Mouse (Mus musculus) erythroblast, embryonic 14.5 days (primary cell): ENCODE data around the gene Vmn1r23. TPM values are rescaled to one million over a fixed set of nuclear protein-coding genes. Genes with fewer than 3 reads are reported as not detected.
"Not testable (repeated sequence)": the region's sequence is repeated elsewhere in the genome, so short reads cannot be mapped to it uniquely, and the experiment has no call there.

ENCODE experiments used
- H3K27me3 ChIP-seq: 2 replicates; pipeline ENCODE4 v1.6.1; 2012; ENCODE audit warnings: inconsistent platforms; ENCODE audit not compliant: control insufficient read depth
- H3K36me3 ChIP-seq: 2 replicates; pipeline ENCODE4 v1.6.1; 2012; ENCODE audit warnings: mild to moderate bottlenecking, inconsistent platforms; ENCODE audit not compliant: control insufficient read depth
- H3K4me1 ChIP-seq: 2 replicates; pipeline ENCODE4 v1.6.1; 2012; ENCODE audit warnings: inconsistent platforms; ENCODE audit not compliant: control insufficient read depth
- H3K4me3 ChIP-seq: replicated peaks from 2 replicates; pipeline ENCODE3; 2012; ENCODE audit warnings: moderate library complexity, mild to moderate bottlenecking, inconsistent platforms
- H3K9me3 ChIP-seq: 2 replicates; pipeline ENCODE4 v1.6.1; 2012; ENCODE audit warnings: low read length, inconsistent platforms, mixed read lengths; ENCODE audit not compliant: control insufficient read depth
- GATA1 ChIP-seq: IDR thresholded peaks from 2 replicates; pipeline ENCODE4 v1.6.1; 2012; ENCODE audit warnings: low read length, inconsistent platforms, mixed read lengths
- TAL1 ChIP-seq: IDR thresholded peaks from 3 replicates; pipeline ENCODE4 v1.6.1; 2012; ENCODE audit warnings: low read length, inconsistent platforms, mixed read lengths
- polyA plus RNA-seq: library from polyadenylated mRNA; stranded (reverse); fragments of >175 nt; gene quantifications from 2 replicates; pipeline ENCODE4 v1.2.3, GENCODE M21; 2012

The Vmn1r23 gene
- not detected in 2 replicates for polyA plus RNA-seq

GRCm38 (mm10) chr6:57926738-57927137 is at the start of gene Vmn1r23:
Gene Vmn1r23 (minus strand): TSS chr6:57926838.
- Histone ChIP-seq H3K9me3 (no peaks in the 10 kb centered on the region), H3K4me3 (no peak within 1 kb of the TSS), H3K36me3 (no peaks in the 10 kb centered on the region), H3K4me1 (no peaks in the 10 kb centered on the region), H3K27me3 (no peaks in the 10 kb centered on the region)
- TF ChIP-seq TAL1 (no peak), GATA1 (no peak)

GRCm38 (mm10) chr6:57961403-57961802 is 34.8 kb upstream of the Vmn1r23 start, which contains the start of gene Vmn1r24:
Gene Vmn1r24 (minus strand): TSS chr6:57961503.
- not testable (repeated sequence) for H3K36me3 ChIP-seq, H3K9me3 ChIP-seq, H3K4me3 ChIP-seq, H3K27me3 ChIP-seq, H3K4me1 ChIP-seq

DNA sequence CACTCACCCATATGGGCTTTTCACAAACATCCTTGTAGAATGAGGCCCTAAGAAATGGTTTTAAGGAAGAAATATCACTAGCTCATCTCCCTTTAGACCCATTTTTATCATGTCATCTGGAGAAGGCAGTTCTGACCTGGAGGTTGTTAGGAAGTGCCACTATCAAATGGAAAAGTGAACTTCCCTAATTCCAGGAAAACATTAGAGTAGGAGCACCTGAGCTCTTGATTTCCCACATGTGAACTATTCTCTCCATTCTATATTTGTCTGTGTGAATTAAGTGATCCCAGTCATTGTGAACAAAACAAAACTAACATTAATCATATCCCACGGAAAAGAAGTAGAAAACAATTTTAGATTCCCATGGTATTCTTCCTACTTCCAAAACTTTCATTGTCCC is 18.7 kb downstream of the Vmn1r23 start, which contains the start of gene Vmn1r22:
Vmn1r22 (minus strand) TSS at position 101 of the 400 bp plus-strand sequence.
- no peaks in the 10 kb centered on the region for H3K9me3 ChIP-seq
- H3K27me3 ChIP-seq: no peaks in the 10 kb centered on the region
- TF ChIP-seq GATA1: no peak
- no peak for TF ChIP-seq TAL1
- no peak within 1 kb of the TSS for H3K4me3 ChIP-seq
- H3K4me1 ChIP-seq: no peaks in the 10 kb centered on the region
- H3K36me3 ChIP-seq: no peaks in the 10 kb centered on the region

Other genes with a start within 250 kb of the Vmn1r23 start
- gene Pyurf, start 234.8 kb downstream of the Vmn1r23 start, polyA plus RNA-seq: 1.0 and 1.7 TPM in 2 replicates
- gene Lancl2, start 224.3 kb downstream of the Vmn1r23 start, polyA plus RNA-seq: 3.2 and 3.5 TPM in 2 replicates
- 8.1 and 10.8 TPM in 2 replicates for gene Vopp1, start 101.7 kb downstream of the Vmn1r23 start, polyA plus RNA-seq
- not detected in 2 replicates for gene Vmn1r21, start 76.5 kb downstream of the Vmn1r23 start, polyA plus RNA-seq
- gene Vmn1r22, start 18.8 kb downstream of the Vmn1r23 start, polyA plus RNA-seq: not detected in 2 replicates
- gene Vmn1r24, start 34.7 kb upstream of the Vmn1r23 start, polyA plus RNA-seq: not detected in 2 replicates
- not detected in 2 replicates for gene Vmn1r25, start 54.0 kb upstream of the Vmn1r23 start, polyA plus RNA-seq
- gene Vmn1r26, start 88.3 kb upstream of the Vmn1r23 start, polyA plus RNA-seq: not detected in 2 replicates